Mouse (Mus musculus): Measurements from ENCODE around the gene A230050P20Rik.

GRCm38 (mm10) chr9:20876318-20877117, 8.1 kb downstream of the A230050P20Rik start:
- TF ChIP-seq CTCF (conservative IDR thresholded peaks at IDR 0.05; ENCODE audit: low read length) (no peak), NANOG (IDR thresholded peaks at IDR 0.05; ENCODE audit: borderline replicate concordance, low read length) (no peak)
